Mouse (Mus musculus) CD4-positive, CD25-positive, alpha-beta regulatory T cell (primary cell): Measurements from ENCODE around the gene Flot2. TPM values are rescaled to one million over a fixed set of nuclear protein-coding genes. Genes with fewer than 3 reads are reported as not detected.

ENCODE experiments used
- polyA plus RNA-seq: library from polyadenylated mRNA; unstranded; fragments of 100-300 nt; shearing (Covaris generic); gene quantifications from one replicate; pipeline ENCODE4 v1.2.1, GENCODE M21; 2017

Gene Flot2
- polyA plus RNA-seq = 48.0 TPM

DNA sequence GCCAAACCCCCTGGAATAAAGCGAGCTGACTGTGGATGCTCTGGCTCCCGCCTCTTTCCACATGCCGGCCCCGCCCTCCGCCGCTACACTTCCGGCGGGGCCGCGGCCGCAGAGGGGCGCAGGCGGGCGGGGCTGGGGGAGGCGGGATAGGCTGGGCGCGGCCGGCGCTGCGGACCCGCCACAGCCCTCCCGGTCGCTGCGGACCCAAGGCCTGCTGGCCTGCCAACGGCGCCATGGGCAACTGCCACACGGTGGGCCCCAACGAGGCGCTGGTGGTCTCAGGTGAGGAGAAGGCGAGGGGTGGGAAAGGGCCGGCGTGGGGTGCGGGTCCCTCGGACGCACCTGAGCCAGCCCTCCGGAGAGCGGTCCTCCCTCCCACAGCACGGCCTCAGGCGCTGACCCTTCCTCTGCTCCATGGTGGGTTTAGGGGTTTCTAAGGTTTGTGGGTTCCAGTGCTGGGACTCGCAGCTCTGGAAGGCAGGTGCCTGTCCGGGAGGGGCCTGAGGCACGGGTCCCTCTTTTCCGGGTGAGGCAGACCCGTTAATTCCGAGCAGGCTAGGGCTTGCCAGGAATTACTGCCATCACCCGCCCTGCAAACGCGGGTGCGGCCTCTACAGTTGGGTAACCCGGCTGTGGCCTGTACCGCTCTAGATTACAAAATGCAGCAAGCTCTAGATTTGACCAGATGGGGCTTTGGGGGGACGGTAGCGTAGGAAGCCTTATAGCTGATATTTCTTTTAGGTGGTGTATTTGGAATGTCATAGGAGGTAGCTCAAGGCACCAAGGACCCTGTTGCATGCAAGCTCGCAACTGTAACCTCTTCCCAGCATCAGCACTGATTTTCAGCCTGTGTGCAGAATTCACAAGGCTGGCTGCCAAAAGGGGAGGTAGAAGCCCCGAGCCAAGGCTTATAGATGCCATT, at the start of gene Flot2:
Gene Flot2, plus strand, starts transcription at position 101 of the 922 bp plus-strand sequence.

DNA sequence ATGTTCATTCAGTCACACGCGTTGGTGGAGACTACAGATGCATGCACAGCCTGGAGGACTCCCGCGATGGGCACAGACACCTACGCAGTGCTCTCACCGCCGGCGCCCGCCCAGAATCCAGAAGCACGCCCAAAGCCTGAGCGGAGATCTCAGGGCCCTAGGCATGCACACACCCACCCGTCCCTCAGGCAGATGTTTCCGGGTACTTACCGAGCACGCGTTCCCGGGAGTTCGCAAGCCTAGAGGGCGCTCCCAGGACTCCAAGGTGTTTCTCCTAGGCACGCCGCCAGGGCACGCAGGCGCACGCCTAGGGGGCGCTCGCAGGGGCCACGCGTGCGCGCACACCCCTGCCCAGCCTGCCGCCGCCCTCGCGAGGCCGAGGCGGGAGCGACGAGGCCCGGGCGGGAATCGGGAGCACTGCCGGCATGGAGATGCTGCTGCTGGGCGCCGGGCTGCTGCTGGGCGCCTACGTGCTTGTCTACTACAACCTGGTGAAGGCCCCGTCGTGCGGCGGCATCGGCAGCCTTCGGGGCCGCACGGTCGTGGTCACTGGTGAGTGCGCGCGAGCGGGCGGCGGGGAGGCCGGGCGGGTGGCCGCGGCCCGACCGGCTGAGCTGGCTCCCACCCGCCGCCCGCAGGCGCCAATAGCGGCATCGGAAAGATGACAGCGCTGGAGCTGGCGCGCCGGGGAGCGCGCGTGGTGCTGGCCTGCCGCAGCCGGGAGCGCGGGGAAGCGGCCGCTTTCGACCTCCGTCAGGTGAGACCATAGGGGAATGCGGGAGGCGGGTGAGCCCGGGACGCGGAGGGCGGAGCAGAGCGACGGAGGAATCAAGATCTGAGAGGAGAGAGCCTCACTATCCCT, 5.6 kb upstream of the Flot2 start, which contains the start of gene Dhrs13:
Gene Dhrs13, plus strand, starts transcription at position 334 of the 862 bp plus-strand sequence.

DNA sequence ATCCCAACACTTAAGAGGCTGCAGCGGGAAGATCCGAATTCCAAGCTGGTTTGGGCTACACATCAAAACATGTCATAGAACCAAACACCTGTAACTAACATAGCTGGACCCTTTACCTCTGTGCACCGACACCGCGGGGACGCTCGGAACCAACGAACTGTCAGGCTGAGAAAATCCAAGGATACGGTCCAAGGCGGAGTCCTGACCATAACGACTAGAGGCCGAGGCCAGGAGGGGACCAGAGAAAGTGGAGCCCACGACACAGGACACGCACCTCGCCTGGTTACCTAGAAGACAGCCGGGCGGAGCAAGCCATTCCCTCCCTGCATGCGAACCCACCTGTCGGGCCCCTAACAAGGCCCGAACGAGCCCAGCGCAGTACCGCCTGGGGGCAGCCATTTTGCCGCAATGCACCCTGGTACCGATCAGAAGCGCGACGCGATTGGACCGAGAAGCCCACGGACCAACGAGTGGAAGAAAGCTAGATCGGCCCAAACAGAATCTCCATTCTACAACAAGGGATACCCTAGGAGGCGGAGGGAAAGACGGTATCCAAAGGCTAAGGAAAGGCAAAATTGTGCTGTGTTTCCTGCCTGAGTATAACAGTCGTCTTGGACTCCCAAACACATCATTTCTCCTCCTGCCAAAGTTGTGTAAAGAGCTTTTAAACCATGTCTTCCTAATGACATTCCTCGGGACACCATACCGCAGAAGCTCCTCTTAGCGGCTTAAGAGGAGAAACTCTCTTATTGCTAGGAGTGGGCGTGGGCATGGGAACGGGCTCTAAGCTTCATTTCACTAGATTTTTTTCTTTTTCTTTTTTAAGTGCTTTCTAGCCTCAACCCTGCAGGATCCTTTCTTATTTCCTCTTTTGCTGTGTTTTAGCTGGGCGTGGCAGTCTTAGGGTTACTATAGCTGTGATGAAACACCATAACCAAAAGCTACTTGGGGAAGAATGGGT, 42.5 kb downstream of the Flot2 start, which contains the start of gene Eral1:
Gene Eral1, minus strand, starts transcription at position 423 of the 961 bp plus-strand sequence.

DNA sequence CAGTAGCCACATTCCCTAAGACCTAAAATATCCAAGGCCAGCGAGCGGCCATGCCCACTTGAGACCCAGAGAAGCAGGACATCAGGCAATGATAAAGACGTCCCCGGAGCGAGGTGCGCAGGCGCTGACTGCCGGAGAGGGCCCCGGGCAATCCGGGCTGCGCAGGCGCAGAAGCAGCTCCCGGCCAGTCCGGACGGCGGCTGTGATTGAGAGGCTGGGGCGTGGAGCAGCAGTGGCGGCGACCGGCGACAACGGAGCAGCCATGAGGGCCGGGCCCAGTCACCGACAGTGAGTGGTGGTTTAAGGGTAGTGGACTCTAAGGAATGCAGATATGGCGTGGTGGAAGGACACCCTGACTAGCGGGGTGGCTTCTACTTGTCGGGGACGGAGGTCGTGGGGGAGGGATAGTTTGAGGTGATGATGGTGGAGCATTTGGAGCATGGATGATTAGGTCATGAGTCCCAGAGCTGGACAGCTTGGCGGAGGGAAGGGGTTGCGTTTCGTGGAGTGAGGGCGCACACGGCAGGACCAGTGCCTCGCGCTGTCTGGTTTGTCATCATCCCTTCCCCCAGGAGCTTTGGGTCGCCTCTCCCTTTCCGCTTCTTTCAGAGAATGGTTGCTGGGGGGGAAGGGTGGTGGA, 56.9 kb downstream of the Flot2 start, which contains the start of gene Fam222b:
Gene Fam222b, plus strand, starts transcription at position 157 of the 640 bp plus-strand sequence.

Other genes starting within 250 kb of the Flot2 start
- gene Pipox, start 143.8 kb upstream of the Flot2 start, polyA plus RNA-seq = 1.2 TPM
- gene Sez6, start 107.1 kb upstream of the Flot2 start, polyA plus RNA-seq = not detected
- gene Phf12, start 55.2 kb upstream of the Flot2 start, polyA plus RNA-seq = 55.7 TPM
- gene Dhrs13, start 5.7 kb upstream of the Flot2 start, polyA plus RNA-seq = 4.3 TPM
- gene Eral1, start 42.5 kb downstream of the Flot2 start, polyA plus RNA-seq = 35.7 TPM
- 19.3 TPM for gene Fam222b, start 56.7 kb downstream of the Flot2 start, polyA plus RNA-seq
- 50.3 TPM for gene Traf4, start 127.7 kb downstream of the Flot2 start, polyA plus RNA-seq
- 14.4 TPM for gene Nek8, start 138.7 kb downstream of the Flot2 start, polyA plus RNA-seq
- 3.9 TPM for gene Tlcd1, start 138.8 kb downstream of the Flot2 start, polyA plus RNA-seq
- 1,420 TPM for gene Rpl23a, start 145.7 kb downstream of the Flot2 start, polyA plus RNA-seq
- 0.47 TPM for gene Rab34, start 150.5 kb downstream of the Flot2 start, polyA plus RNA-seq
- gene Proca1, start 155.5 kb downstream of the Flot2 start, polyA plus RNA-seq = 0.18 TPM
- 72.6 TPM for gene Sdf2, start 207.8 kb downstream of the Flot2 start, polyA plus RNA-seq
- gene Supt6, start 208.1 kb downstream of the Flot2 start, polyA plus RNA-seq = 38.4 TPM
- gene 2610507B11Rik, start 223.8 kb downstream of the Flot2 start, polyA plus RNA-seq = 81.4 TPM